Mouse (Mus musculus): ENCODE data around the gene 9330182L06Rik. TPM values are rescaled to one million over a fixed set of nuclear protein-coding genes. Genes with fewer than 3 reads are reported as not detected.

9330182L06Rik gene
- polyA plus RNA-seq, 1 experiment from 2014 or later: 2.9 TPM

- Histone ChIP-seq H3K36me3 (no peaks in the 10 kb centered on the region), H3K9me3 (no peaks in the 10 kb centered on the region), H3K4me1 (no peaks in the 10 kb centered on the region), H3K4me2 (no peak overlapping the region), H3K4me3 (no peak overlapping the region), H3K27ac (no peak overlapping the region), H3K27me3 (no peaks in the 10 kb centered on the region), H3K9ac (no peak overlapping the region)
- no peak for ATAC-seq (ENCODE audit: insufficient number of reproducible peaks, low FRiP score, low TSS enrichment, low read depth)
- WGBS: 82% methylated on average over 6 of the region's 6 CpGs
These were observed 183.0 kb downstream of the 9330182L06Rik start for GRCm38 (mm10) chr5:9448931-9449330.

- Histone ChIP-seq H3K4me1 (no peaks in the 10 kb centered on the region), H3K9me3 (no peaks in the 10 kb centered on the region), H3K4me3 (no peak overlapping the region), H3K4me2 (no peak overlapping the region), H3K36me3 (no peaks in the 10 kb centered on the region), H3K27me3 (no peaks in the 10 kb centered on the region), H3K27ac (no peak overlapping the region), H3K9ac (no peak overlapping the region)
- WGBS: 71% methylated on average over 5 of the region's 5 CpGs
- no peak for ATAC-seq (ENCODE audit: insufficient number of reproducible peaks, low FRiP score, low TSS enrichment, low read depth)
These were observed 183.7 kb downstream of the 9330182L06Rik start for GRCm38 (mm10) chr5:9449570-9449969.

GRCm38 (mm10) chr5:9453298-9453697 is 187.4 kb downstream of the 9330182L06Rik start:
- 87% methylated on average over 2 of the region's 2 CpGs for WGBS

GRCm38 (mm10) chr5:9477587-9477986 is 211.7 kb downstream of the 9330182L06Rik start:
- H3K4me2 ChIP-seq: no peak overlapping the region
- no peaks in the 10 kb centered on the region for H3K4me1 ChIP-seq
- no peaks in the 10 kb centered on the region for H3K9me3 ChIP-seq
- ATAC-seq (ENCODE audit: insufficient number of reproducible peaks, low FRiP score, low TSS enrichment, low read depth): no peak
- no peak overlapping the region for H3K4me3 ChIP-seq
- H3K27ac ChIP-seq: no peak overlapping the region
- H3K27me3 ChIP-seq: no peaks in the 10 kb centered on the region
- no peaks in the 10 kb centered on the region for H3K36me3 ChIP-seq
- H3K9ac ChIP-seq: no peak overlapping the region
- WGBS: 83% methylated on average over 3 of the region's 3 CpGs

More at GRCm38 (mm10) chr5:9453298-9453697, 187.4 kb downstream of the 9330182L06Rik start:
- Histone ChIP-seq H3K36me3 (no peaks in the 10 kb centered on the region), H3K4me1 (no peaks in the 10 kb centered on the region), H3K4me3 (no peak overlapping the region), H3K9ac (no peak overlapping the region), H3K9me3 (no peaks in the 10 kb centered on the region), H3K27me3 (no peaks in the 10 kb centered on the region), H3K4me2 (no peak overlapping the region), H3K27ac (no peak overlapping the region)
- ATAC-seq (ENCODE audit: insufficient number of reproducible peaks, low FRiP score, low TSS enrichment, low read depth): no peak

- 20% methylated on average over 5 of the region's 5 CpGs for WGBS
- H3K4me1 ChIP-seq: no peaks in the 10 kb centered on the region
- H3K27ac ChIP-seq: no peak overlapping the region
These were observed 229.5 kb downstream of the 9330182L06Rik start for GRCm38 (mm10) chr5:9495456-9495855.

GRCm38 (mm10) chr5:9497235-9497634 is 231.3 kb downstream of the 9330182L06Rik start:
- ATAC-seq (ENCODE audit: insufficient number of reproducible peaks, low FRiP score, low TSS enrichment, low read depth): no peak
- H3K27ac ChIP-seq: no peak overlapping the region
- H3K4me2 ChIP-seq: no peak overlapping the region
- no peaks in the 10 kb centered on the region for H3K9me3 ChIP-seq
- WGBS: 75% methylated on average over 4 of the region's 4 CpGs
- H3K27me3 ChIP-seq: no peaks in the 10 kb centered on the region
- no peak overlapping the region for H3K4me3 ChIP-seq
- no peaks in the 10 kb centered on the region for H3K4me1 ChIP-seq
- H3K36me3 ChIP-seq: no peaks in the 10 kb centered on the region
- no peak overlapping the region for H3K9ac ChIP-seq

More at GRCm38 (mm10) chr5:9495456-9495855, 229.5 kb downstream of the 9330182L06Rik start:
- H3K4me2 ChIP-seq: no peak overlapping the region
- H3K27me3 ChIP-seq: no peaks in the 10 kb centered on the region
- H3K4me3 ChIP-seq: no peak overlapping the region
- H3K9me3 ChIP-seq: no peaks in the 10 kb centered on the region
- no peak for ATAC-seq (ENCODE audit: insufficient number of reproducible peaks, low FRiP score, low TSS enrichment, low read depth)
- no peaks in the 10 kb centered on the region for H3K36me3 ChIP-seq
- no peak overlapping the region for H3K9ac ChIP-seq

- Histone ChIP-seq H3K36me3 (no peaks in the 10 kb centered on the region), H3K9ac (no peak overlapping the region), H3K4me1 (no peaks in the 10 kb centered on the region), H3K4me3 (no peak overlapping the region), H3K9me3 (no peaks in the 10 kb centered on the region), H3K27ac (no peak overlapping the region), H3K4me2 (no peak overlapping the region), H3K27me3 (no peaks in the 10 kb centered on the region)
- no peak for ATAC-seq (ENCODE audit: insufficient number of reproducible peaks, low FRiP score, low TSS enrichment, low read depth)
- 78% methylated on average over 1 of the region's 1 CpGs for WGBS
These were observed 245.1 kb downstream of the 9330182L06Rik start for GRCm38 (mm10) chr5:9511027-9511426.

GRCm38 (mm10) chr5:9525507-9525906 is 259.6 kb downstream of the 9330182L06Rik start:
- Histone ChIP-seq H3K36me3 (no peaks in the 10 kb centered on the region), H3K27ac (no peak overlapping the region), H3K9ac (no peak overlapping the region), H3K4me3 (no peak overlapping the region), H3K4me1 (no peaks in the 10 kb centered on the region), H3K4me2 (no peak overlapping the region), H3K27me3 (no peaks in the 10 kb centered on the region), H3K9me3 (no peaks in the 10 kb centered on the region)
- ATAC-seq (ENCODE audit: insufficient number of reproducible peaks, low FRiP score, low TSS enrichment, low read depth): no peak
- 82% methylated on average over 4 of the region's 4 CpGs for WGBS

MicroRNAs encoded within 50 kb of the gene (microRNA counts, 519-probe panel; counts per million panel counts)
- 436 counts per million, percentile 1 among the panel's probes with 10 or more counts for microRNA mmu-miR-879

Small RNA genes lying within 50 kb of the gene (microRNA-seq; reads per million reads assigned to microRNA genes)
- 3.7 reads per million, percentile 11 among the genes with 10 or more reads in this experiment for gene Mir879

Other genes with a start within 250 kb of the 9330182L06Rik start
- 9.8 and 12.8 TPM in 2 replicates for gene Tmem243, start 165.4 kb upstream of the 9330182L06Rik start, polyA plus RNA-seq (2015; fragmentation: Nextera tagmentation; extraction: Ambion mirVana)
- gene Dmtf1, start 104.3 kb upstream of the 9330182L06Rik start, polyA plus RNA-seq (2015; fragmentation: Nextera tagmentation; extraction: Ambion mirVana): 43.3 and 51.3 TPM in 2 replicates